Mouse (Mus musculus) G1E (cell line): ENCODE measurements around the gene Rap1gap2. TPM values are rescaled to one million over a fixed set of nuclear protein-coding genes. Genes with fewer than 3 reads are reported as not detected.

Experiments used
- ATAC-seq: 2 replicates; pipeline ENCODE4 v1.8.0; 2016; ENCODE audit warnings: mild to moderate bottlenecking; ENCODE audit not compliant: insufficient number of reproducible peaks, poor library complexity, low FRiP score, severe bottlenecking; ENCODE audit errors: extremely low read depth
- DNase-seq: peaks from one replicate; pipeline ENCODE4 v3.0.0; 2012; ENCODE audit warnings: low spot score
- H3K27me3 ChIP-seq: 2 replicates; pipeline ENCODE4 v1.6.1; 2012; ENCODE audit warnings: mild to moderate bottlenecking, low read length, inconsistent platforms; ENCODE audit not compliant: insufficient read depth
- H3K36me3 ChIP-seq: replicated peaks from 2 replicates; pipeline ENCODE3; 2012; ENCODE audit warnings: mild to moderate bottlenecking, inconsistent platforms
- H3K4me1 ChIP-seq: 2 replicates; pipeline ENCODE4 v1.6.1; 2012; ENCODE audit warnings: low read depth, low read length, inconsistent platforms, mixed read lengths; ENCODE audit not compliant: insufficient read depth
- H3K4me3 ChIP-seq: 2 replicates; pipeline ENCODE4 v1.5.1; 2012; ENCODE audit warnings: low read depth, mild to moderate bottlenecking, inconsistent platforms, low read length, moderate library complexity, mixed read lengths
- H3K9me3 ChIP-seq: replicated peaks from 2 replicates; pipeline ENCODE4 v1.6.1; 2012; ENCODE audit warnings: inconsistent platforms
- CTCF ChIP-seq: IDR thresholded peaks from 2 replicates; pipeline ENCODE4 v1.5.1; 2012; ENCODE audit warnings: low read depth, low read length, inconsistent platforms, mixed read lengths
- GATA1 ChIP-seq: IDR thresholded peaks from 2 replicates; pipeline ENCODE4 v1.6.1; 2012; ENCODE audit warnings: borderline replicate concordance, low read length, inconsistent platforms, mixed read lengths
- GATA2 ChIP-seq: IDR thresholded peaks from 2 replicates; pipeline ENCODE4 v1.6.1; 2012; ENCODE audit warnings: low read depth, low read length, inconsistent platforms, borderline replicate concordance
- POLR2AphosphoS5 ChIP-seq: IDR thresholded peaks from 2 replicates; pipeline ENCODE4 v1.6.1; 2012; ENCODE audit warnings: low read depth, low read length, inconsistent platforms; ENCODE audit not compliant: insufficient replicate concordance
- TAL1 ChIP-seq: conservative IDR thresholded peaks from 2 replicates; pipeline ENCODE4 v1.6.1; 2012; ENCODE audit warnings: low read depth, low read length, inconsistent platforms, mixed read lengths
- polyA plus RNA-seq: library from polyadenylated mRNA; stranded (reverse); fragments of >175 nt; gene quantifications from 2 replicates; pipeline ENCODE4 v1.2.3, GENCODE M21; 2012
- total RNA-seq, 2 experiments: library from RNA; stranded (forward) in 1 of 2; stranded (reverse) in 1 of 2; fragments of 200-1000 nt in 1 of 2; fragments of >200 nt in 1 of 2; fragmentation: Nextera tagmentation in 1 of 2; gene quantifications; 2 replicates each; pipeline ENCODE4 v1.2.3; 2014 to 2017

The Rap1gap2 gene
- total and polyA plus RNA-seq, 3 experiments = 8.7 to 11.7 (median 9.4) TPM

- Histone ChIP-seq H3K36me3 (no peaks in the 10 kb centered on the region), H3K4me3 (no peak overlapping the region), H3K4me1 (peaks cover 10% of the 10 kb centered on the region), H3K9me3 (peaks cover 8% of the 10 kb centered on the region), H3K27me3 (peaks cover 38% of the 10 kb centered on the region)
- DNase-seq = no peak
- no peak for TF ChIP-seq GATA1
- TF ChIP-seq TAL1 = no peak
- no peak for TF ChIP-seq GATA2
- no peak for TF ChIP-seq POLR2AphosphoS5
- TF ChIP-seq CTCF = no peak
- no peak for ATAC-seq
Observed at GRCm38 (mm10) chr11:74590239-74590596, 20.5 kb downstream of the Rap1gap2 start.

- Histone ChIP-seq H3K36me3 (no peaks in the 10 kb centered on the region), H3K4me3 (no peak overlapping the region), H3K4me1 (peaks cover 16% of the 10 kb centered on the region), H3K9me3 (peaks cover 8% of the 10 kb centered on the region), H3K27me3 (peaks cover 38% of the 10 kb centered on the region)
- DNase-seq = no peak
- ATAC-seq = no peak
- TF ChIP-seq POLR2AphosphoS5 (no peak), GATA2 (no peak), TAL1 (no peak), CTCF (no peak), GATA1 (no peak)
Observed at GRCm38 (mm10) chr11:74589401-74590238, 21.1 kb downstream of the Rap1gap2 start.

- TF ChIP-seq CTCF (no peak), GATA2 (no peak), TAL1 (no peak), POLR2AphosphoS5 (no peak)
- DNase-seq (no peak), ATAC-seq (no peak)
- H3K4me3 ChIP-seq = no peak overlapping the region
- peaks cover 8% of the 10 kb centered on the region for H3K9me3 ChIP-seq
- peaks cover 32% of the 10 kb centered on the region for H3K4me1 ChIP-seq
- H3K36me3 ChIP-seq = no peaks in the 10 kb centered on the region
- H3K27me3 ChIP-seq = peaks cover 35% of the 10 kb centered on the region
Observed at GRCm38 (mm10) chr11:74586401-74586800, 24.3 kb downstream of the Rap1gap2 start.

- DNase-seq = peak; percentile 48
- TF ChIP-seq TAL1 (no peak), GATA1 (no peak), CTCF (no peak), POLR2AphosphoS5 (no peak), GATA2 (no peak)
- no peak overlapping the region for H3K4me3 ChIP-seq
- peaks cover 34% of the 10 kb centered on the region for H3K27me3 ChIP-seq
- ATAC-seq = no peak
- H3K36me3 ChIP-seq = no peaks in the 10 kb centered on the region
- H3K4me1 ChIP-seq = peaks cover 38% of the 10 kb centered on the region
- peaks cover 9% of the 10 kb centered on the region for H3K9me3 ChIP-seq
Observed at GRCm38 (mm10) chr11:74584946-74585723, 25.6 kb downstream of the Rap1gap2 start.

GRCm38 (mm10) chr11:74583824-74584349 is 26.8 kb downstream of the Rap1gap2 start:
- H3K9me3 ChIP-seq = 0 out of 2 replicates have a peak, but pooled peaks cover 2% of the 10 kb centered on the region
- no peak overlapping the region for H3K4me3 ChIP-seq
- no peak for ATAC-seq
- no peak for DNase-seq
- peaks cover 39% of the 10 kb centered on the region for H3K4me1 ChIP-seq
- TF ChIP-seq POLR2AphosphoS5 = no peak
- no peak for TF ChIP-seq GATA1
- TF ChIP-seq GATA2 = no peak
- no peak for TF ChIP-seq TAL1
- TF ChIP-seq CTCF = no peak
- peaks cover 23% of the 10 kb centered on the region for H3K27me3 ChIP-seq
- no peaks in the 10 kb centered on the region for H3K36me3 ChIP-seq

- Histone ChIP-seq H3K4me1 (peaks cover 47% of the 10 kb centered on the region), H3K27me3 (peaks cover 11% of the 10 kb centered on the region), H3K9me3 (0 out of 2 replicates have a peak, but pooled peaks cover 2% of the 10 kb centered on the region), H3K4me3 (no peak overlapping the region), H3K36me3 (no peaks in the 10 kb centered on the region)
- no peak for DNase-seq
- no peak for TF ChIP-seq GATA2
- no peak for TF ChIP-seq POLR2AphosphoS5
- no peak for TF ChIP-seq GATA1
- no peak for TF ChIP-seq TAL1
- no peak for TF ChIP-seq CTCF
- ATAC-seq = no peak; the same call in 1 of the 2 replicates
Observed at GRCm38 (mm10) chr11:74582464-74582863, 28.3 kb downstream of the Rap1gap2 start.
